7 mouse cellular contexts compared by ENCODE assay signal in genomic region chr16:30187907-30188414, GRCm38 (mm10).
A peak's percentile ranks its signal among the peaks of the same experiment; 100 is the strongest.
DNase-seq lines count a peak whose midpoint lies in the region; ATAC-seq and TF ChIP-seq lines count a peak whose summit lies in the region.

No protein-coding gene starts in this region.

- peak; percentile 86 for TF ChIP-seq CTCF in kidney, adult 2 months (conservative IDR thresholded peaks at IDR 0.05; ENCODE audit: insufficient read depth, insufficient read length, low read depth, low read length)
- TF ChIP-seq CTCF in small intestine, adult 2 months (IDR thresholded peaks at IDR 0.05; ENCODE audit: extremely low read depth, insufficient read length, insufficient replicate concordance, low read depth, low read length): peak; percentile 80

- H3K27me3 ChIP-seq in embryonic facial prominence, embryonic 11.5 days (ENCODE audit: control insufficient read depth, insufficient read depth, low read length): no peaks in the 10 kb centered on the region
- H3K27me3 ChIP-seq in kidney, adult 2 months (replicated peaks; ENCODE audit: control insufficient read depth, insufficient read depth, low read length): no peaks in the 10 kb centered on the region
- H3K27me3 ChIP-seq in limb, embryonic 11.5 days (ENCODE audit: control insufficient read depth, insufficient read depth, low read length): no peaks in the 10 kb centered on the region
- peaks cover 96% of the 10 kb centered on the region for H3K27me3 ChIP-seq in midbrain, embryonic 13.5 days
- no peaks in the 10 kb centered on the region for H3K27me3 ChIP-seq in small intestine, adult 2 months (ENCODE audit: control insufficient read depth, insufficient read depth, low read length)

- WGBS in embryonic facial prominence, embryonic 11.5 days: under 1% methylated on average over 26 of the region's 26 CpGs
- WGBS in kidney, adult 2 months: under 1% methylated on average over 26 of the region's 26 CpGs
- 0% methylated on average over 26 of the region's 26 CpGs for WGBS in limb, embryonic 11.5 days
- WGBS in midbrain, embryonic 13.5 days: under 1% methylated on average over 26 of the region's 26 CpGs
- under 1% methylated on average over 26 of the region's 26 CpGs for WGBS in small intestine, adult 2 months

- H3K4me1 ChIP-seq in embryonic facial prominence, embryonic 11.5 days (ENCODE audit: control insufficient read depth, insufficient read depth, low read length): peaks cover 14% of the 10 kb centered on the region
- peaks cover 22% of the 10 kb centered on the region for H3K4me1 ChIP-seq in kidney, adult 2 months (ENCODE audit: control insufficient read depth, insufficient read depth, low read length)
- peaks cover 47% of the 10 kb centered on the region for H3K4me1 ChIP-seq in limb, embryonic 11.5 days (ENCODE audit: control insufficient read depth, insufficient read depth, low read length)
- H3K4me1 ChIP-seq in midbrain, embryonic 13.5 days (replicated peaks): peaks cover 12% of the 10 kb centered on the region
- peaks cover 12% of the 10 kb centered on the region for H3K4me1 ChIP-seq in small intestine, adult 2 months (ENCODE audit: control insufficient read depth, insufficient read depth, insufficient read length, low read length)

- H3K9ac ChIP-seq in embryonic facial prominence, embryonic 11.5 days (replicated peaks; ENCODE audit: low read length): peak overlapping the region; percentile 54
- peak overlapping the region; percentile 35; the same call in 1 of the 2 replicates for H3K9ac ChIP-seq in limb, embryonic 11.5 days (ENCODE audit: low read length)
- H3K9ac ChIP-seq in midbrain, embryonic 13.5 days (replicated peaks): peak overlapping the region; percentile 57

- ATAC-seq in embryonic facial prominence, embryonic 11.5 days (replicated peaks; ENCODE audit: insufficient number of reproducible peaks, low FRiP score, low TSS enrichment, low read depth): peak; percentile 61
- ATAC-seq in limb, embryonic 11.5 days (ENCODE audit: insufficient number of reproducible peaks, low FRiP score, low TSS enrichment, low read depth): peak; percentile 18; the same call in 1 of the 2 replicates
- ATAC-seq in midbrain, embryonic 13.5 days: peak; percentile 72

- H3K4me3 ChIP-seq in embryonic facial prominence, embryonic 11.5 days (ENCODE audit: low read depth, low read length): peak overlapping the region; percentile 25
- peak overlapping the region; percentile 5 for H3K4me3 ChIP-seq in kidney, adult 2 months (ENCODE audit: insufficient read depth, low read depth, low read length)
- H3K4me3 ChIP-seq in limb, embryonic 11.5 days (ENCODE audit: low read depth, low read length): peak overlapping the region; percentile 15
- H3K4me3 ChIP-seq in midbrain, embryonic 13.5 days (replicated peaks): peak overlapping the region; percentile 44
- peak overlapping the region; percentile 45 for H3K4me3 ChIP-seq in small intestine, adult 2 months (ENCODE audit: low read depth, low read length)

- no peaks in the 10 kb centered on the region for H3K36me3 ChIP-seq in embryonic facial prominence, embryonic 11.5 days (replicated peaks; ENCODE audit: control insufficient read depth, insufficient read depth, low read depth, low read length)
- H3K36me3 ChIP-seq in kidney, adult 2 months (ENCODE audit: control insufficient read depth, insufficient read depth, low read length): no peaks in the 10 kb centered on the region
- no peaks in the 10 kb centered on the region for H3K36me3 ChIP-seq in limb, embryonic 11.5 days (ENCODE audit: control insufficient read depth, insufficient read depth, low read length)
- H3K36me3 ChIP-seq in midbrain, embryonic 13.5 days: no peaks in the 10 kb centered on the region
- H3K36me3 ChIP-seq in small intestine, adult 2 months (ENCODE audit: control insufficient read depth, insufficient read depth, low read length): no peaks in the 10 kb centered on the region

- TF ChIP-seq POLR2A in kidney, adult 2 months (IDR thresholded peaks at IDR 0.05; ENCODE audit: low read depth, low read length): no peak
- TF ChIP-seq POLR2A in small intestine, adult 2 months (IDR thresholded peaks at IDR 0.05; ENCODE audit: low read depth, low read length): no peak; the same call in 1 of the 2 replicates

- H3K4me2 ChIP-seq in embryonic facial prominence, embryonic 11.5 days (ENCODE audit: low read depth, low read length): peak overlapping the region; percentile 63
- peak overlapping the region; percentile 49 for H3K4me2 ChIP-seq in limb, embryonic 11.5 days (ENCODE audit: low read depth, severe bottlenecking)
- H3K4me2 ChIP-seq in midbrain, embryonic 13.5 days (replicated peaks): peak overlapping the region; percentile 76

- no peak overlapping the region for H3K27ac ChIP-seq in embryonic facial prominence, embryonic 11.5 days (replicated peaks; ENCODE audit: low read depth, low read length)
- peak overlapping the region; percentile 85 for H3K27ac ChIP-seq in kidney, adult 2 months (ENCODE audit: insufficient read depth, low read depth, low read length)
- H3K27ac ChIP-seq in limb, embryonic 11.5 days (replicated peaks; ENCODE audit: low read depth, low read length): peak overlapping the region; percentile 43; the same call in 1 of the 2 replicates
- no peak overlapping the region for H3K27ac ChIP-seq in midbrain, embryonic 13.5 days
- H3K27ac ChIP-seq in small intestine, adult 2 months (ENCODE audit: insufficient read depth, low read depth, low read length): peak overlapping the region; percentile 69

- no peaks in the 10 kb centered on the region for H3K9me3 ChIP-seq in embryonic facial prominence, embryonic 11.5 days (replicated peaks; ENCODE audit: control insufficient read depth, low read length)
- no peaks in the 10 kb centered on the region for H3K9me3 ChIP-seq in limb, embryonic 11.5 days (ENCODE audit: control insufficient read depth, low read length)
- H3K9me3 ChIP-seq in midbrain, embryonic 13.5 days: no peaks in the 10 kb centered on the region

- peak; percentile 99 for DNase-seq in adrenal gland, adult 8-10 months
- DNase-seq in embryonic facial prominence, embryonic 11.5 days (ENCODE audit: low spot score): peak; percentile 91
- peak; percentile 96 to 99 for DNase-seq in heart, adult 18-20 months
- peak; percentile 99 for DNase-seq in kidney, adult 2 months
- DNase-seq in limb, embryonic 11.5 days (ENCODE audit: low spot score): peak; percentile 90

Comparison
In these comparisons a context has a peak if more than half of its experiments do, and no peak if none do; other contexts are left out.
1. ATAC-seq: peak in every context shown above with its lines; median percentile 72 in midbrain, embryonic 13.5 days; 61 in embryonic facial prominence, embryonic 11.5 days; 18 in limb, embryonic 11.5 days.
2. H3K27ac ChIP-seq: peak in kidney, adult 2 months (single experiment), limb, embryonic 11.5 days (single experiment) and small intestine, adult 2 months (single experiment); none in embryonic facial prominence, embryonic 11.5 days (single experiment) and midbrain, embryonic 13.5 days (single experiment).
3. Peak in every context shown above with its lines, with median percentiles within 50 percentile points of each other: DNase-seq, H3K4me2 ChIP-seq, H3K4me3 ChIP-seq and H3K9ac ChIP-seq.